Mouse (Mus musculus) CH12.LX (cell line): ENCODE measurements at regions not wholly inside any gene's neighbourhood (a gene's known extent, or its start where the extent isn't known, plus 50 kb on each side); places are given as distances from the start of the nearest gene placed in this dataset.

Source experiments
- DNase-seq: peaks from one replicate; pipeline ENCODE4 v3.0.0-alpha.2; 2013; ENCODE audit errors: extremely low read depth
- H3K27ac ChIP-seq: 2 replicates; pipeline ENCODE4 v1.5.1; 2012; ENCODE audit warnings: low read depth, mild to moderate bottlenecking, control low read depth, moderate library complexity; ENCODE audit not compliant: insufficient read depth
- H3K27me3 ChIP-seq: replicated peaks from 2 replicates; pipeline ENCODE3; 2012; ENCODE audit warnings: inconsistent platforms
- H3K36me3 ChIP-seq, 2 experiments: replicated peaks in 1 of 2; 2 replicates each; pipeline versions ENCODE3 to v1.6.1; 2012; ENCODE audit warnings: inconsistent platforms in 1 of 2, low read length in 1 of 2, mild to moderate bottlenecking in 1 of 2, mixed read lengths in 1 of 2, moderate library complexity in 1 of 2; ENCODE audit not compliant: control insufficient read depth in 1 of 2, insufficient read depth in 1 of 2
- H3K4me1 ChIP-seq, 2 experiments: 2 replicates each; pipeline ENCODE4 v1.6.1; 2012; ENCODE audit warnings: inconsistent platforms in 1 of 2, moderate library complexity in 1 of 2; ENCODE audit not compliant: insufficient read depth in 2 of 2, control insufficient read depth in 1 of 2
- H3K4me2 ChIP-seq: 2 replicates; pipeline ENCODE4 v1.6.1; 2012; ENCODE audit warnings: low read depth, mild to moderate bottlenecking, control low read depth; ENCODE audit not compliant: poor library complexity, insufficient read depth, severe bottlenecking
- H3K4me3 ChIP-seq, 3 experiments: fragments of 150-350 bp in 1 of 3; sonication (generic) in 1 of 3; replicated peaks in 1 of 3; 2 replicates each; pipeline versions ENCODE3 to v1.5.1; 2011 to 2012; ENCODE audit warnings: low read depth in 2 of 3, low read length in 2 of 3, mild to moderate bottlenecking in 2 of 3, moderate library complexity in 2 of 3, control low read depth in 1 of 3, improper control_type of control experiment in 1 of 3, inconsistent platforms in 1 of 3, mixed read lengths in 1 of 3; ENCODE audit not compliant: poor library complexity in 1 of 3
- H3K79me2 ChIP-seq: replicated peaks from 2 replicates; pipeline ENCODE4 v1.6.1; 2012; ENCODE audit warnings: mild to moderate bottlenecking, moderate library complexity; ENCODE audit not compliant: control insufficient read depth, poor library complexity, insufficient read depth, severe bottlenecking; ENCODE audit errors: extremely low read depth
- H3K9ac ChIP-seq: 2 replicates; pipeline ENCODE4 v1.6.1; 2012; ENCODE audit warnings: low read depth, mild to moderate bottlenecking, control low read depth, moderate library complexity; ENCODE audit not compliant: insufficient read depth
- H3K9me3 ChIP-seq: replicated peaks from 2 replicates; pipeline ENCODE3; 2012; ENCODE audit warnings: low read length, inconsistent platforms, mixed read lengths
- BHLHE40 ChIP-seq: IDR thresholded peaks from 2 replicates; pipeline ENCODE4 v1.6.1; 2011; ENCODE audit warnings: mild to moderate bottlenecking, low read depth, low read length, improper control_type of control experiment
- CHD2 ChIP-seq: IDR thresholded peaks from 2 replicates; pipeline ENCODE4 v1.6.1; 2011; ENCODE audit warnings: low read length, improper control_type of control experiment
- CTCF ChIP-seq, 2 experiments: IDR thresholded peaks in 1 of 2; conservative IDR thresholded peaks in 1 of 2; 2 replicates each; pipeline ENCODE4 v1.5.1; 2011 to 2012; ENCODE audit warnings: low read depth in 2 of 2, low read length in 2 of 2, improper control_type of control experiment in 1 of 2, inconsistent platforms in 1 of 2, mild to moderate bottlenecking in 1 of 2, moderate library complexity in 1 of 2
- E2F4 ChIP-seq: IDR thresholded peaks from 2 replicates; pipeline ENCODE4 v1.6.1; 2011; ENCODE audit warnings: low read depth, low read length, improper control_type of control experiment; ENCODE audit not compliant: insufficient replicate concordance
- ELF1 ChIP-seq: IDR thresholded peaks from 2 replicates; pipeline ENCODE4 v1.6.1; 2014; ENCODE audit warnings: low read depth, mild to moderate bottlenecking, inconsistent platforms, low read length, improper control_type of control experiment
- EP300 ChIP-seq: IDR thresholded peaks from 2 replicates; pipeline ENCODE4 v1.6.1; 2011; ENCODE audit warnings: low read length, improper control_type of control experiment
- ETS1 ChIP-seq: conservative IDR thresholded peaks from 2 replicates; pipeline ENCODE4 v1.6.1; 2012; ENCODE audit warnings: low read depth, mild to moderate bottlenecking, inconsistent platforms, low read length, improper control_type of control experiment, moderate library complexity
- GABPA ChIP-seq: IDR thresholded peaks from 2 replicates; pipeline ENCODE4 v1.6.1; 2012; ENCODE audit warnings: low read depth, low read length, improper control_type of control experiment, inconsistent platforms; ENCODE audit not compliant: insufficient replicate concordance
- HCFC1 ChIP-seq: IDR thresholded peaks from 2 replicates; pipeline ENCODE4 v1.6.1; 2012; ENCODE audit warnings: low read depth, mild to moderate bottlenecking, inconsistent platforms, low read length, improper control_type of control experiment
- IRF4 ChIP-seq: IDR thresholded peaks from 2 replicates; pipeline ENCODE4 v1.6.1; 2014; ENCODE audit warnings: low read depth, mild to moderate bottlenecking, inconsistent platforms, low read length, improper control_type of control experiment
- KAT2A ChIP-seq: IDR thresholded peaks from 2 replicates; pipeline ENCODE4 v1.6.1; 2012; ENCODE audit warnings: low read length, improper control_type of control experiment, inconsistent platforms; ENCODE audit not compliant: insufficient replicate concordance
- MAFK ChIP-seq: IDR thresholded peaks from 2 replicates; pipeline ENCODE4 v1.6.1; 2011; ENCODE audit warnings: low read length, improper control_type of control experiment; ENCODE audit not compliant: insufficient replicate concordance
- MAX ChIP-seq: IDR thresholded peaks from 2 replicates; pipeline ENCODE4 v1.6.1; 2011; ENCODE audit warnings: low read length, improper control_type of control experiment
- MAZ ChIP-seq: IDR thresholded peaks from 2 replicates; pipeline ENCODE4 v1.6.1; 2012; ENCODE audit warnings: low read depth, mild to moderate bottlenecking, inconsistent platforms, low read length, improper control_type of control experiment, moderate library complexity
- MEF2A ChIP-seq: IDR thresholded peaks from 2 replicates; pipeline ENCODE4 v1.6.1; 2014; ENCODE audit warnings: low read depth, mild to moderate bottlenecking, inconsistent platforms, low read length, improper control_type of control experiment, borderline replicate concordance
- MXI1 ChIP-seq: IDR thresholded peaks from 2 replicates; pipeline ENCODE4 v1.6.1; 2011; ENCODE audit warnings: mild to moderate bottlenecking, low read depth, low read length, improper control_type of control experiment
- MYC ChIP-seq: IDR thresholded peaks from 2 replicates; pipeline ENCODE4 v1.6.1; 2011; ENCODE audit warnings: low read depth, mild to moderate bottlenecking, improper control_type of control experiment, low read length
- NELFE ChIP-seq: IDR thresholded peaks from 2 replicates; pipeline ENCODE4 v1.6.1; 2011; ENCODE audit warnings: low read depth, low read length, improper control_type of control experiment
- POLR2A ChIP-seq: IDR thresholded peaks from 2 replicates; pipeline ENCODE4 v1.6.1; 2011; ENCODE audit warnings: low read depth, mild to moderate bottlenecking, improper control_type of control experiment, low read length
- POLR2AphosphoS2 ChIP-seq: IDR thresholded peaks from 2 replicates; pipeline ENCODE4 v1.6.1; 2011; ENCODE audit warnings: low read depth, low read length, improper control_type of control experiment
- RAD21 ChIP-seq: IDR thresholded peaks from 2 replicates; pipeline ENCODE4 v1.6.1; 2011; ENCODE audit warnings: low read depth, mild to moderate bottlenecking, low read length, improper control_type of control experiment, moderate library complexity
- RCOR1 ChIP-seq: conservative IDR thresholded peaks from 2 replicates; pipeline ENCODE4 v1.6.1; 2012; ENCODE audit warnings: low read depth, mild to moderate bottlenecking, inconsistent platforms, low read length, improper control_type of control experiment
- SIN3A ChIP-seq: IDR thresholded peaks from 2 replicates; pipeline ENCODE4 v1.6.1; 2012; ENCODE audit warnings: low read length, improper control_type of control experiment, inconsistent platforms
- SMC3 ChIP-seq: IDR thresholded peaks from 2 replicates; pipeline ENCODE4 v1.6.1; 2011; ENCODE audit warnings: low read depth, low read length, improper control_type of control experiment
- TBP ChIP-seq: conservative IDR thresholded peaks from 2 replicates; pipeline ENCODE4 v1.6.1; 2011; ENCODE audit warnings: low read depth, low read length, improper control_type of control experiment
- TCF12 ChIP-seq: IDR thresholded peaks from 2 replicates; pipeline ENCODE4 v1.6.1; 2014; ENCODE audit warnings: low read depth, mild to moderate bottlenecking, inconsistent platforms, low read length, improper control_type of control experiment
- UBTF ChIP-seq: IDR thresholded peaks from 2 replicates; pipeline ENCODE4 v1.6.1; 2012; ENCODE audit warnings: low read depth, mild to moderate bottlenecking, inconsistent platforms, low read length, improper control_type of control experiment, moderate library complexity
- USF1 ChIP-seq: IDR thresholded peaks from 2 replicates; pipeline ENCODE4 v1.6.1; 2014; ENCODE audit warnings: low read depth, mild to moderate bottlenecking, inconsistent platforms, low read length, improper control_type of control experiment
- USF2 ChIP-seq: conservative IDR thresholded peaks from 2 replicates; pipeline ENCODE4 v1.6.1; 2011; ENCODE audit warnings: low read depth, low read length, improper control_type of control experiment
- ZKSCAN1 ChIP-seq: IDR thresholded peaks from 2 replicates; pipeline ENCODE4 v1.6.1; 2012; ENCODE audit warnings: low read depth, inconsistent platforms, low read length, improper control_type of control experiment, borderline replicate concordance
- ZMIZ1 ChIP-seq: IDR thresholded peaks from 2 replicates; pipeline ENCODE4 v1.6.1; 2012; ENCODE audit warnings: low read depth, mild to moderate bottlenecking, inconsistent platforms, low read length, improper control_type of control experiment
- ZNF384 ChIP-seq: IDR thresholded peaks from 2 replicates; pipeline ENCODE4 v1.6.1; 2012; ENCODE audit warnings: low read depth, low read length, improper control_type of control experiment, inconsistent platforms
- dilution Hi-C: fragments of 300-500 bp; cut with MboI; formaldehyde crosslinking; loops from 2 replicates; pipeline ENCODE4 v1.14.3; 2020; ENCODE audit warnings: low sequenced_read_pairs; ENCODE audit not compliant: extremely low pct_unique_long_range_greater_than_20kb, extremely low pct_ligation_motif_present
- in situ Hi-C: fragments of 300-500 bp; cut with MboI; formaldehyde crosslinking; loops from 3 replicates; pipeline ENCODE4 v1.14.3; 2019; ENCODE audit warnings: low sequenced_read_pairs, low pct_ligation_motif_present, low pct_unique_long_range_greater_than_20kb, mixed read lengths

- peaks cover 0 to 6% of the 10 kb centered on the region in 2 experiments for H3K36me3 ChIP-seq
- H3K4me1 ChIP-seq = peaks cover 20 to 74% of the 10 kb centered on the region in 2 experiments
- no peaks in the 10 kb centered on the region for H3K9me3 ChIP-seq
- peak overlapping the region; percentile 71; the same call in 1 of the 2 replicates for H3K4me2 ChIP-seq
- no peak for DNase-seq
- TF ChIP-seq TBP (no peak), MXI1 (no peak), KAT2A (no peak), ZMIZ1 (no peak), NELFE (no peak), RAD21 (no peak), MYC (no peak), SMC3 (no peak), USF2 (no peak), ELF1 (0 out of 2 replicates have a peak, but pooled peaks have one; percentile 1), EP300 (no peak), BHLHE40 (no peak), SIN3A (no peak), ZNF384 (peak; percentile 76), CHD2 (no peak), TCF12 (no peak), GABPA (no peak), RCOR1 (no peak), POLR2A (no peak), CTCF (conservative IDR thresholded peaks at IDR 0.05 in 1 of 2, IDR thresholded peaks at IDR 0.05 in 1 of 2; ENCODE audit: low read depth in 2 of 2, low read length in 2 of 2) (no peak), MAX (0 out of 2 replicates have a peak, but pooled peaks have one; percentile 28), USF1 (no peak), IRF4 (0 out of 2 replicates have a peak, but pooled peaks have one; percentile 8), E2F4 (no peak), POLR2AphosphoS2 (no peak), MAZ (no peak), ETS1 (no peak), UBTF (no peak), MEF2A (no peak), ZKSCAN1 (no peak), MAFK (peak; percentile 17; the same call in 1 of the 2 replicates), HCFC1 (no peak)
- H3K27ac ChIP-seq = peak overlapping the region; percentile 100
- in situ Hi-C loops = no loop called here
- H3K27me3 ChIP-seq = no peaks in the 10 kb centered on the region
- H3K9ac ChIP-seq = 0 out of 2 replicates have a peak overlapping the region, but pooled peaks have one; percentile 25
- H3K4me3 ChIP-seq = no peak overlapping the region
- no peaks in the 10 kb centered on the region for H3K79me2 ChIP-seq
- dilution Hi-C loops = no loop called here
Measured at GRCm38 (mm10) chr12:86825584-86826419, 58.8 kb downstream of the Irf2bpl start.
